Mouse (Mus musculus): ENCODE measurements around the gene Ylpm1. TPM values are rescaled to one million over a fixed set of nuclear protein-coding genes. Genes with fewer than 3 reads are reported as not detected.

Ylpm1 gene
- polyA plus RNA-seq, 1 experiment from 2014 or later: 9.2 TPM

DNA sequence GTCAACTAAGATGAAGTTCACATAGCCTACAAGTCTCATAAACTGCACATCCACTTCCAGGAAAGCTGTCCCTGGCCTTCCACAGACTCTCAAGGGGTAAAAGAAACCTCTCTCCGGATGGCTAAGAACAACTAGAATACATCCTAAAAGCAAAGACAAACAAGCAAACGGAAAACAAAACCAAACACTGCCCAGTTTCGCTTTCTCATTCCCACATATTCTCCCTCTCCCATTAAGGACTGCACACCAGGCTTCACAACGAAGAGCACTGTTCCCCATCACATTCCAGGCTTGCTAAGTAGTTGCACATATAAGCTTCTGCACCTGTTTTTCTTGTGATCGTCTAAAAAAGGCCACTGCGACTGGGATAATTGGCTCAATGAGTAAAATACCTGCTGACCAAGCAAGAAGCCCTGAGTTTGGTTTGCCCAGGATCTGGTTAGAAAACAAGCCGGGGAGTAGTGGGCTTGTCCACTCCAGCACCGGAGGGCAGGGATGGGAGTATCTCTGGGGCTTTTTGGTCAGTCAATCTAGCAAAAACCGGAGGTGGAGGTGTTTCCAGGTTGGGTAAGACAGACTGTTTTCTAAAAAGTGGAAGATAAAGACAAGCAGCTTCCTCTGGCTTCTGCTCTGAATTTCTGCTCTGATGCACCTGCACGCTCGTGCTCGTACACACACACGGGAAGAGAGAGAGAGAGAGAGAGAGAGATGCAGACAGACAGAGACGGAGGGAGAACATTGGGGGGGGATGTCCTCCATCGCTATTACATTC lies 26.3 kb upstream of the Ylpm1 start:
- Histone ChIP-seq H3K27me3 (no peaks in the 10 kb centered on the region), H3K9ac (peak overlapping the region; percentile 88), H3K4me3 (replicated peaks) (peak overlapping the region; percentile 87), H3K4me2 (peak overlapping the region; percentile 74), H3K27ac (peak overlapping the region; percentile 89), H3K9me3 (replicated peaks) (no peaks in the 10 kb centered on the region), H3K4me1 (replicated peaks) (peaks cover 50% of the 10 kb centered on the region), H3K36me3 (peaks cover 30% of the 10 kb centered on the region)
- 11% methylated on average over 15 of the region's 15 CpGs for WGBS (ENCODE audit: insufficient replicate concordance)
- DNase-seq: peak; percentile 8
- peak; percentile 16; the same call in 1 of the 2 replicates for ATAC-seq (ENCODE audit: low read depth)

- H3K9me3 ChIP-seq (replicated peaks): no peaks in the 10 kb centered on the region
- peaks cover 30% of the 10 kb centered on the region for H3K36me3 ChIP-seq
- peaks cover 43% of the 10 kb centered on the region for H3K4me1 ChIP-seq (replicated peaks)
- H3K9ac ChIP-seq: peak within 1 kb of the TSS; percentile 88
- peak within 1 kb of the TSS; percentile 89 for H3K27ac ChIP-seq
- ATAC-seq (ENCODE audit: low read depth) (peak; percentile 64), DNase-seq (peak; percentile 87)
- no peaks in the 10 kb centered on the region for H3K27me3 ChIP-seq
- peak within 1 kb of the TSS; percentile 87 for H3K4me3 ChIP-seq (replicated peaks)
- WGBS (ENCODE audit: insufficient replicate concordance): under 1% methylated on average over 42 of the region's 42 CpGs
- H3K4me2 ChIP-seq: peak within 1 kb of the TSS; percentile 74
Observed at GRCm38 (mm10) chr12:84970428-84971096, 25.6 kb upstream of the Ylpm1 start, which contains the start of the genes Fcf1 and Arel1. Gene Fcf1 (plus strand): TSS chr12:84970897. Gene Arel1 (minus strand): TSS chr12:84970900.

- Histone ChIP-seq H3K9me3 (replicated peaks) (no peaks in the 10 kb centered on the region), H3K36me3 (peaks cover 91% of the 10 kb centered on the region), H3K27me3 (no peaks in the 10 kb centered on the region), H3K27ac (no peak overlapping the region), H3K4me2 (no peak overlapping the region), H3K4me1 (replicated peaks) (no peaks in the 10 kb centered on the region), H3K9ac (no peak overlapping the region), H3K4me3 (replicated peaks) (no peak overlapping the region)
- ATAC-seq (ENCODE audit: low read depth) (no peak), DNase-seq (no peak)
- WGBS (ENCODE audit: insufficient replicate concordance): 78% methylated on average over 2 of the region's 2 CpGs
Observed at GRCm38 (mm10) chr12:84979264-84979862, 16.8 kb upstream of the Ylpm1 start.

GRCm38 (mm10) chr12:84989456-84989855 lies 6.7 kb upstream of the Ylpm1 start:
- peaks cover 4% of the 10 kb centered on the region; the same call in 1 of the 2 replicates for H3K36me3 ChIP-seq
- H3K9ac ChIP-seq: no peak overlapping the region
- peaks cover 5% of the 10 kb centered on the region for H3K4me1 ChIP-seq (replicated peaks)
- no peak overlapping the region for H3K27ac ChIP-seq
- no peaks in the 10 kb centered on the region for H3K9me3 ChIP-seq (replicated peaks)
- H3K27me3 ChIP-seq: no peaks in the 10 kb centered on the region
- ATAC-seq (ENCODE audit: low read depth): no peak
- H3K4me2 ChIP-seq: no peak overlapping the region
- WGBS (ENCODE audit: insufficient replicate concordance): 60% methylated on average over 4 of the region's 4 CpGs
- no peak overlapping the region for H3K4me3 ChIP-seq (replicated peaks)
- DNase-seq: no peak

- Histone ChIP-seq H3K4me1 (replicated peaks) (peaks cover 48% of the 10 kb centered on the region), H3K4me3 (replicated peaks) (peak overlapping the region; percentile 89)
Observed at GRCm38 (mm10) chr12:84995112-84995761, 884 bp upstream of the Ylpm1 start.

GRCm38 (mm10) chr12:84996501-84997398 lies 629 bp downstream of the Ylpm1 start:
- ATAC-seq (ENCODE audit: low read depth): peak; percentile 68
- Histone ChIP-seq H3K9me3 (replicated peaks) (no peaks in the 10 kb centered on the region), H3K9ac (peak overlapping the region; percentile 96), H3K4me2 (peak overlapping the region; percentile 96), H3K4me3 (replicated peaks) (peak overlapping the region; percentile 89), H3K27me3 (no peaks in the 10 kb centered on the region), H3K4me1 (replicated peaks) (peaks cover 48% of the 10 kb centered on the region), H3K27ac (peak overlapping the region; percentile 90), H3K36me3 (no peaks in the 10 kb centered on the region)
- WGBS (ENCODE audit: insufficient replicate concordance): under 1% methylated on average over 44 of the region's 44 CpGs
- DNase-seq: peak; percentile 62

More at GRCm38 (mm10) chr12:84995112-84995761, 884 bp upstream of the Ylpm1 start:
- Histone ChIP-seq H3K9ac (peak overlapping the region; percentile 96; the same call in 1 of the 2 replicates), H3K4me2 (peak overlapping the region; percentile 96), H3K27me3 (no peaks in the 10 kb centered on the region), H3K9me3 (replicated peaks) (no peaks in the 10 kb centered on the region), H3K27ac (no peak overlapping the region; the same call in 1 of the 2 replicates), H3K36me3 (no peaks in the 10 kb centered on the region)
- ATAC-seq (ENCODE audit: low read depth) (no peak), DNase-seq (no peak)
- WGBS (ENCODE audit: insufficient replicate concordance): 89% methylated on average over 8 of the region's 9 CpGs

- DNase-seq (no peak), ATAC-seq (ENCODE audit: low read depth) (no peak)
- no peaks in the 10 kb centered on the region for H3K27me3 ChIP-seq
- H3K4me1 ChIP-seq (replicated peaks): peaks cover 47% of the 10 kb centered on the region
- peak overlapping the region; percentile 96 for H3K4me2 ChIP-seq
- no peak overlapping the region for H3K27ac ChIP-seq
- peaks cover 11% of the 10 kb centered on the region; the same call in 1 of the 2 replicates for H3K36me3 ChIP-seq
- H3K4me3 ChIP-seq (replicated peaks): peak overlapping the region; percentile 89; the same call in 1 of the 2 replicates
- no peaks in the 10 kb centered on the region for H3K9me3 ChIP-seq (replicated peaks)
- peak overlapping the region; percentile 40; the same call in 1 of the 2 replicates for H3K9ac ChIP-seq
Observed at GRCm38 (mm10) chr12:84999053-84999452, 2.9 kb downstream of the Ylpm1 start.

- Histone ChIP-seq H3K27me3 (no peaks in the 10 kb centered on the region), H3K4me3 (replicated peaks) (no peak overlapping the region), H3K4me2 (no peak overlapping the region), H3K9ac (no peak overlapping the region), H3K27ac (no peak overlapping the region), H3K4me1 (replicated peaks) (peaks cover 7% of the 10 kb centered on the region), H3K9me3 (replicated peaks) (no peaks in the 10 kb centered on the region), H3K36me3 (peaks cover 27% of the 10 kb centered on the region)
- DNase-seq (no peak), ATAC-seq (ENCODE audit: low read depth) (no peak)
- 88% methylated on average over 1 of the region's 1 CpGs for WGBS (ENCODE audit: insufficient replicate concordance)
Observed at GRCm38 (mm10) chr12:85006206-85006605, 10.1 kb downstream of the Ylpm1 start.

- no peak for ATAC-seq (ENCODE audit: low read depth)
- H3K9ac ChIP-seq: no peak overlapping the region
- no peaks in the 10 kb centered on the region for H3K27me3 ChIP-seq
Observed at GRCm38 (mm10) chr12:85007021-85007420, 10.9 kb downstream of the Ylpm1 start.

DNA sequence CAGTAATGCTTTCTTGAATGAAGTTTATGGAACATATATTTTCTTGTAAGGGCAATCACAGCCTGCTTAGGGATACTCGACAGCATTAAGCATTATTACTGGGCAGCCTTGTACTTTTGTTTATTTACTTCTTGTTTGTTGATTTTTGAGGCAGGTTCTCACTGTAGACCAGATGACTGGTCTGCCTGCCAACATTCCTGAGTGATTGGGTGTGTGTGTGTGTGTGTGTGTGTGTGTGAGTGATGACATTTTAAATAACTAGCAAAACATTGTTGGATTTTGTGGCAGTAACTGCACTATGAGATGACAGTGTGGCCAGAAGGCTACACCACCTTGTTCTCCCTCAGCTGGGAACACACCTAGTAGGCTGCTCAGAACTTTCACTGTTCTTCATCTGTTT lies 13.7 kb downstream of the Ylpm1 start:
- no peak for ATAC-seq (ENCODE audit: low read depth)
- no peak for DNase-seq
- Histone ChIP-seq H3K9ac (no peak overlapping the region), H3K9me3 (replicated peaks) (no peaks in the 10 kb centered on the region), H3K27me3 (no peaks in the 10 kb centered on the region), H3K4me2 (no peak overlapping the region), H3K27ac (no peak overlapping the region), H3K4me1 (replicated peaks) (peaks cover 11% of the 10 kb centered on the region), H3K4me3 (replicated peaks) (no peak overlapping the region), H3K36me3 (peaks cover 43% of the 10 kb centered on the region)
- 69% methylated on average over 1 of the region's 1 CpGs for WGBS (ENCODE audit: insufficient replicate concordance)

More at GRCm38 (mm10) chr12:85007021-85007420, 10.9 kb downstream of the Ylpm1 start:
- H3K4me3 ChIP-seq (replicated peaks): no peak overlapping the region
- DNase-seq: no peak
- H3K4me1 ChIP-seq (replicated peaks): peaks cover 10% of the 10 kb centered on the region
- peaks cover 35% of the 10 kb centered on the region for H3K36me3 ChIP-seq
- no peak overlapping the region for H3K4me2 ChIP-seq
- no peak overlapping the region for H3K27ac ChIP-seq
- H3K9me3 ChIP-seq (replicated peaks): no peaks in the 10 kb centered on the region
